Mouse (Mus musculus) MEL (cell line): ENCODE data around the gene Msrb1. TPM values are rescaled to one million over a fixed set of nuclear protein-coding genes. Genes with fewer than 3 reads are reported as not detected.

Experiments
- DNase-seq: peaks from one replicate; pipeline ENCODE4 v3.0.0; 2011; ENCODE audit warnings: low read depth, low spot score
- H3K27ac ChIP-seq: 2 replicates; pipeline ENCODE4 v1.5.1; 2012; ENCODE audit warnings: low read depth, mild to moderate bottlenecking, control low read depth, low read length, moderate library complexity; ENCODE audit not compliant: control insufficient read depth
- H3K27me3 ChIP-seq, 2 experiments: fragments of 150-350 bp in 1 of 2; sonication (generic) in 1 of 2; 2 replicates each; pipeline ENCODE4 v1.6.1; 2012; ENCODE audit warnings: low read length in 2 of 2, mild to moderate bottlenecking in 2 of 2, improper control_type of control experiment in 1 of 2, moderate library complexity in 1 of 2; ENCODE audit not compliant: insufficient read depth in 2 of 2, control insufficient read depth in 1 of 2
- H3K36me3 ChIP-seq, 2 experiments: 2 replicates each; pipeline ENCODE4 v1.6.1; 2012 to 2014; ENCODE audit warnings: low read length in 2 of 2, improper control_type of control experiment in 1 of 2, inconsistent platforms in 1 of 2, mild to moderate bottlenecking in 1 of 2; ENCODE audit not compliant: insufficient read depth in 2 of 2, control insufficient read depth in 1 of 2
- H3K4me1 ChIP-seq, 2 experiments: fragments of 150-350 bp in 1 of 2; sonication (generic) in 1 of 2; 2 replicates each; pipeline ENCODE4 v1.6.1; 2012; ENCODE audit warnings: low read length in 2 of 2, improper control_type of control experiment in 1 of 2, mild to moderate bottlenecking in 1 of 2; ENCODE audit not compliant: insufficient read depth in 2 of 2, control insufficient read depth in 1 of 2
- H3K4me3 ChIP-seq, 2 experiments: fragments of 150-350 bp in 1 of 2; sonication (generic) in 1 of 2; 2 replicates each; pipeline ENCODE4 v1.5.1; 2012; ENCODE audit warnings: low read depth in 2 of 2, low read length in 2 of 2, mild to moderate bottlenecking in 2 of 2, moderate library complexity in 2 of 2, control low read depth in 1 of 2, improper control_type of control experiment in 1 of 2; ENCODE audit not compliant: control insufficient read depth in 1 of 2, insufficient read depth in 1 of 2
- H3K79me2 ChIP-seq: 2 replicates; pipeline ENCODE4 v1.6.1; 2012; ENCODE audit warnings: mild to moderate bottlenecking, low read length, moderate library complexity; ENCODE audit not compliant: control insufficient read depth, poor library complexity, insufficient read depth
- H3K9ac ChIP-seq: 2 replicates; pipeline ENCODE4 v1.6.1; 2012; ENCODE audit warnings: low read depth, mild to moderate bottlenecking, control low read depth, low read length, moderate library complexity; ENCODE audit not compliant: control insufficient read depth, poor library complexity, severe bottlenecking
- H3K9me3 ChIP-seq: fragments of 150-350 bp; sonication (generic); replicated peaks from 2 replicates; pipeline ENCODE4 v1.6.1; 2012; ENCODE audit warnings: mild to moderate bottlenecking, low read length, improper control_type of control experiment, moderate library complexity; ENCODE audit not compliant: insufficient read depth
- CHD1 ChIP-seq: IDR thresholded peaks from 2 replicates; pipeline ENCODE4 v1.6.1; 2012; ENCODE audit warnings: low read depth, mild to moderate bottlenecking, inconsistent platforms, low read length, improper control_type of control experiment
- CHD2 ChIP-seq: IDR thresholded peaks from 2 replicates; pipeline ENCODE4 v1.6.1; 2011; ENCODE audit warnings: low read length, improper control_type of control experiment
- ELF1 ChIP-seq: IDR thresholded peaks from 2 replicates; pipeline ENCODE4 v1.6.1; 2014; ENCODE audit warnings: low read depth, mild to moderate bottlenecking, inconsistent platforms, low read length, improper control_type of control experiment, moderate library complexity
- EP300 ChIP-seq, 2 experiments: IDR thresholded peaks; 2 replicates each; pipeline ENCODE4 v1.6.1; 2011; ENCODE audit warnings: improper control_type of control experiment in 2 of 2, low read length in 2 of 2, low read depth in 1 of 2, mild to moderate bottlenecking in 1 of 2
- ETS1 ChIP-seq: IDR thresholded peaks from 2 replicates; pipeline ENCODE4 v1.6.1; 2012; ENCODE audit warnings: low read depth, mild to moderate bottlenecking, inconsistent platforms, low read length, improper control_type of control experiment, moderate library complexity
- GABPA ChIP-seq: IDR thresholded peaks from 2 replicates; pipeline ENCODE4 v1.6.1; 2012; ENCODE audit warnings: low read depth, mild to moderate bottlenecking, inconsistent platforms, low read length, improper control_type of control experiment, moderate library complexity
- GATA1 ChIP-seq: IDR thresholded peaks from 2 replicates; pipeline ENCODE4 v1.6.1; 2011; ENCODE audit warnings: low read depth, low read length, improper control_type of control experiment
- HCFC1 ChIP-seq: IDR thresholded peaks from 2 replicates; pipeline ENCODE4 v1.6.1; 2012; ENCODE audit warnings: low read depth, mild to moderate bottlenecking, inconsistent platforms, low read length, improper control_type of control experiment, moderate library complexity
- JUND ChIP-seq: IDR thresholded peaks from 2 replicates; pipeline ENCODE4 v1.6.1; 2011; ENCODE audit warnings: low read depth, mild to moderate bottlenecking, improper control_type of control experiment, low read length
- KAT2A ChIP-seq: conservative IDR thresholded peaks from 2 replicates; pipeline ENCODE4 v1.6.1; 2012; ENCODE audit warnings: low read depth, low read length, improper control_type of control experiment, inconsistent platforms
- MAFK ChIP-seq: IDR thresholded peaks from 2 replicates; pipeline ENCODE4 v1.6.1; 2011; ENCODE audit warnings: low read depth, mild to moderate bottlenecking, low read length, improper control_type of control experiment, borderline replicate concordance
- MAX ChIP-seq: IDR thresholded peaks from 2 replicates; pipeline ENCODE4 v1.6.1; 2011; ENCODE audit warnings: low read length, improper control_type of control experiment
- MAZ ChIP-seq: IDR thresholded peaks from 2 replicates; pipeline ENCODE4 v1.6.1; 2012; ENCODE audit warnings: low read depth, mild to moderate bottlenecking, inconsistent platforms, low read length, improper control_type of control experiment
- MEF2A ChIP-seq: IDR thresholded peaks from 2 replicates; pipeline ENCODE4 v1.6.1; 2014; ENCODE audit warnings: low read depth, mild to moderate bottlenecking, inconsistent platforms, low read length, improper control_type of control experiment; ENCODE audit not compliant: poor library complexity, insufficient replicate concordance, severe bottlenecking; ENCODE audit errors: extremely low read depth
- MXI1 ChIP-seq: IDR thresholded peaks from 2 replicates; pipeline ENCODE4 v1.6.1; 2011; ENCODE audit warnings: mild to moderate bottlenecking, low read depth, low read length, improper control_type of control experiment
- MYB ChIP-seq: IDR thresholded peaks from 2 replicates; pipeline ENCODE4 v1.6.1; 2011; ENCODE audit warnings: mild to moderate bottlenecking, low read depth, low read length, improper control_type of control experiment
- NELFE ChIP-seq: IDR thresholded peaks from 2 replicates; pipeline ENCODE4 v1.6.1; 2011; ENCODE audit warnings: low read depth, low read length, improper control_type of control experiment
- NRF1 ChIP-seq: IDR thresholded peaks from 2 replicates; pipeline ENCODE4 v1.6.1; 2014; ENCODE audit warnings: low read depth, mild to moderate bottlenecking, inconsistent platforms, low read length, improper control_type of control experiment, moderate library complexity; ENCODE audit not compliant: poor library complexity, insufficient read depth, severe bottlenecking
- POLR2A ChIP-seq, 2 experiments: IDR thresholded peaks; 2 replicates each; pipeline ENCODE4 v1.6.1; 2011 to 2012; ENCODE audit warnings: low read length in 2 of 2, mild to moderate bottlenecking in 2 of 2, control low read depth in 1 of 2, improper control_type of control experiment in 1 of 2, low read depth in 1 of 2, moderate library complexity in 1 of 2; ENCODE audit not compliant: control insufficient read depth in 1 of 2, insufficient read depth in 1 of 2, poor library complexity in 1 of 2
- POLR2AphosphoS2 ChIP-seq: IDR thresholded peaks from 2 replicates; pipeline ENCODE4 v1.6.1; 2011; ENCODE audit warnings: low read length, improper control_type of control experiment
- RAD21 ChIP-seq: IDR thresholded peaks from 2 replicates; pipeline ENCODE4 v1.6.1; 2011; ENCODE audit warnings: mild to moderate bottlenecking, low read depth, low read length, improper control_type of control experiment
- SIN3A ChIP-seq: IDR thresholded peaks from 2 replicates; pipeline ENCODE4 v1.6.1; 2012; ENCODE audit warnings: low read length, improper control_type of control experiment, inconsistent platforms
- TAL1 ChIP-seq: IDR thresholded peaks from 2 replicates; pipeline ENCODE4 v1.6.1; 2012; ENCODE audit warnings: mild to moderate bottlenecking, inconsistent platforms, low read length, moderate library complexity, mixed read lengths
- TBP ChIP-seq: IDR thresholded peaks from 2 replicates; pipeline ENCODE4 v1.8.0; 2011; ENCODE audit warnings: low read depth, low read length, improper control_type of control experiment
- TCF12 ChIP-seq: IDR thresholded peaks from 2 replicates; pipeline ENCODE4 v1.6.1; 2014; ENCODE audit warnings: low read depth, mild to moderate bottlenecking, inconsistent platforms, low read length, improper control_type of control experiment, moderate library complexity
- UBTF ChIP-seq: IDR thresholded peaks from 2 replicates; pipeline ENCODE4 v1.6.1; 2012; ENCODE audit warnings: low read depth, mild to moderate bottlenecking, inconsistent platforms, low read length, improper control_type of control experiment, moderate library complexity, borderline replicate concordance; ENCODE audit not compliant: insufficient read depth
- USF1 ChIP-seq: IDR thresholded peaks from 2 replicates; pipeline ENCODE4 v1.6.1; 2014; ENCODE audit warnings: low read depth, mild to moderate bottlenecking, inconsistent platforms, low read length, improper control_type of control experiment, moderate library complexity
- ZC3H11A ChIP-seq: IDR thresholded peaks from 2 replicates; pipeline ENCODE4 v1.6.1; 2012; ENCODE audit warnings: low read depth, mild to moderate bottlenecking, inconsistent platforms, low read length, improper control_type of control experiment
- ZMIZ1 ChIP-seq: IDR thresholded peaks from 2 replicates; pipeline ENCODE4 v1.6.1; 2012; ENCODE audit warnings: low read depth, mild to moderate bottlenecking, inconsistent platforms, low read length, improper control_type of control experiment, moderate library complexity
- ZNF384 ChIP-seq: IDR thresholded peaks from 2 replicates; pipeline ENCODE4 v1.6.1; 2012; ENCODE audit warnings: low read depth, mild to moderate bottlenecking, inconsistent platforms, low read length, improper control_type of control experiment
- polyA plus RNA-seq, 2 experiments: library from polyadenylated mRNA; stranded (reverse) in 1 of 2; unstranded in 1 of 2; fragments of >175 nt in 1 of 2; fragments of >200 nt in 1 of 2; gene quantifications; 2 replicates each; pipeline versions ENCODE4 v1.2.1 to v1.2.4; 2012; ENCODE audit warnings: low replicate concordance in 2 of 2, low read depth in 1 of 2; ENCODE audit not compliant: insufficient read length in 2 of 2, insufficient read depth in 1 of 2, missing spikeins in 1 of 2
- total RNA-seq: library from RNA; depleted of rRNA; stranded (reverse); fragments of 300-350 nt; gene quantifications from 2 replicates; pipeline ENCODE4 v1.2.3, GENCODE M21; 2012; rRNA removed

The Msrb1 gene
- total RNA-seq: 27.0 and 31.9 TPM in 2 replicates
- 10 to 100 TPM in 1 of 2 experiments, not detected in 1; 58.6 TPM for polyA plus RNA-seq

DNA sequence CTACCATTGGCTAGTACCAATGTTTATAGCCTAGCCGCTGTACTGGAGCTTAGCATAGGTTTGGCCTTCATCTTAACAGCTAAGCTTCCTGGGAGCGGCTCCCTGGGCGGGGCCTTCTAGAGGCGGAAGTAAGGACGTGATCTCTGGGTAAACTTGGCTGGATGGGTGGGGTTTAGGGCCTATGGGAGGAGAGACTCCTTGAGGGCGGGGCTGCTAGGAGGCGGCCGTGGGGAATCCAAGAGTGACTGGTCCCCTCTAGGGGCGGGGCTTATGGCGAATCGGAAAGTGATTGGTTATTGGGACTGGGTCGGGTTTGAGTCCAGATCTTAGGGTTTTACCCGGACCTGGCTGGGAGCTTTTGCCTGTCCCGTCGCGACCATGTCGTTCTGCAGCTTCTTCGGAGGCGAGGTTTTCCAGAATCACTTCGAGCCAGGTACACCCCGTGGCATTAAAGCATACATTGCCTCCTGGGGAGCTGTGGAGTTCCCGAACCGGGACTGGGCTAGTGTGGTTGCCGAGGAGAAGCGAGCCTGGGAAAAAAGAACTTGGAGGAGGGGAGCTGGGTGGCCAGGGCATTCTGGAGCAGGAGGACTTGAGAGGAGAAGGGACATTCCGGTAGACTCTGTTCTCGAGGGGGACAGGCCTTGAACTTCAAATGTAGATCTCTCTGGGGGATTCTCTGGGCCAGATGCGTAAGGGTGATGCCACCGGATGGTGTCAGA, at the start of gene Msrb1:
Gene Msrb1 (plus strand): TSS at position 313 of the 722 bp plus-strand sequence.
- Histone ChIP-seq H3K27ac (peak within 1 kb of the TSS; percentile 77), H3K9ac (peak within 1 kb of the TSS; percentile 84), H3K27me3 (no peaks in the 10 kb centered on the region), H3K9me3 (no peaks in the 10 kb centered on the region), H3K4me1 (peaks cover 0 to 17% of the 10 kb centered on the region in 2 experiments; a peak in 2 of 4 replicates), H3K4me3 (peak within 1 kb of the TSS; percentile 90 to 93), H3K79me2 (peaks cover 2% of the 10 kb centered on the region; the same call in 1 of the 2 replicates), H3K36me3 (peaks cover 0 to 10% of the 10 kb centered on the region in 2 experiments; a peak in 1 of 4 replicates)
- peak; percentile 99 for DNase-seq
- peak; percentile 89 for TF ChIP-seq ZMIZ1
- TF ChIP-seq NELFE: peak; percentile 69
- no peak for TF ChIP-seq GATA1
- TF ChIP-seq RAD21: no peak
- no peak; the same call in none of the 2 replicates for TF ChIP-seq MXI1
- TF ChIP-seq ELF1: peak; percentile 92
- no peak for TF ChIP-seq JUND
- TF ChIP-seq GABPA: no peak
- no peak for TF ChIP-seq MAFK
- TF ChIP-seq USF1: 0 out of 2 replicates have a peak, but pooled peaks have one; percentile 10
- TF ChIP-seq MAX: no peak
- TF ChIP-seq TAL1: no peak
- TF ChIP-seq TCF12: no peak; the same call in 1 of the 2 replicates
- no peak for TF ChIP-seq ETS1
- TF ChIP-seq POLR2A (IDR thresholded peaks at IDR 0.05; ENCODE audit: control insufficient read depth in 1 of 2, insufficient read depth in 1 of 2, low read depth in 1 of 2, low read length in 2 of 2, poor library complexity in 1 of 2): peak; percentile 60 to 94
- peak; percentile 74; the same call in 1 of the 2 replicates for TF ChIP-seq POLR2AphosphoS2
- no peak for TF ChIP-seq UBTF
- no peak for TF ChIP-seq CHD2
- TF ChIP-seq CHD1: no peak
- TF ChIP-seq MAZ: peak; percentile 64; the same call in 1 of the 2 replicates
- TF ChIP-seq EP300 (IDR thresholded peaks at IDR 0.05; ENCODE audit: low read depth in 1 of 2, low read length in 2 of 2): no peak
- TF ChIP-seq MYB: no peak
- no peak for TF ChIP-seq ZC3H11A
- TF ChIP-seq HCFC1: peak; percentile 74
- no peak for TF ChIP-seq KAT2A
- TF ChIP-seq TBP: peak; percentile 74
- TF ChIP-seq SIN3A: peak; percentile 85
- no peak for TF ChIP-seq NRF1
- TF ChIP-seq MEF2A: no peak
- TF ChIP-seq ZNF384: no peak
